21 mouse cellular contexts compared by ENCODE assay signal in the genomic region with DNA sequence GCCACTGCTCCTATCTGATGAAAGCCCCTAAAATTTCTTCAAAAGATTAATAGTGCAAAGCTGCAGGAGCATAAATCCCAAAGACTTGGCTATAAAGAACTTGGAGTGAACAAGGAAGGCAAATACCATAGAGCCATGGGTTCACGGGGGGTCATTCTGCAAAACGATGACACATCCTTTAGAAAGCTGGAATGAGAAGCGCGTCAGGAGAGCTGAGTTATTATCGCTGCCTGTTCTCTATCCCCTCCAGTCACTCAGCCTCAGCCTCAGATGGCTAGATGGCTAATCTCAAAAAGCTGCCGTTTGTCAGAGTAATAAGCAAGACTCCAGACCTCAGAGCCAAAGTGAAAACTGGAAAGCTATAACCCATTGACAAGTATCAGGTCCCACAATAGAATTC. TPM values are rescaled to one million over a fixed set of nuclear protein-coding genes. Genes with fewer than 3 reads are reported as not detected.
DNase-seq lines count a peak whose midpoint lies in the region; ATAC-seq lines count a peak whose summit lies in the region.
"Had no signal": no experiment of that assay in that cellular context is flagged by ENCODE, and none has a peak within 500 bp of the region (broad histone marks: within the 10 kb centered on the region; RNA-seq: fewer than 3 reads in every experiment).

No protein-coding gene starts in this region.

- H3K9me3 ChIP-seq in heart, embryonic 13.5 days = no peaks in the 10 kb centered on the region
- H3K9me3 ChIP-seq in heart, embryonic 10.5 days = no peaks in the 10 kb centered on the region
- no peaks in the 10 kb centered on the region for H3K9me3 ChIP-seq in midbrain, embryonic 11.5 days (ENCODE audit: control insufficient read depth, low read length)
- H3K9me3 ChIP-seq in midbrain, embryonic 10.5 days (replicated peaks) = no peaks in the 10 kb centered on the region
- H3K9me3 ChIP-seq in neural tube, embryonic 14.5 days (ENCODE audit: control insufficient read depth, low read length) = no peaks in the 10 kb centered on the region
- H3K9me3 ChIP-seq: forebrain, embryonic 13.5 days; intestine, embryonic 15.5 days had no signal

- 24% methylated on average over 6 of the region's 6 CpGs for WGBS in heart, embryonic 13.5 days
- 45% methylated on average over 6 of the region's 6 CpGs for WGBS in heart, embryonic 10.5 days
- 60% methylated on average over 6 of the region's 6 CpGs for WGBS in midbrain, embryonic 11.5 days
- 82% methylated on average over 6 of the region's 6 CpGs for WGBS in midbrain, embryonic 10.5 days
- 42% methylated on average over 6 of the region's 6 CpGs for WGBS in neural tube, embryonic 14.5 days

- H3K27ac ChIP-seq in heart, embryonic 13.5 days (replicated peaks) = no peak overlapping the region
- no peak overlapping the region for H3K27ac ChIP-seq in heart, embryonic 10.5 days
- H3K27ac ChIP-seq in midbrain, embryonic 11.5 days (ENCODE audit: low read depth, low read length) = no peak overlapping the region
- no peak overlapping the region for H3K27ac ChIP-seq in midbrain, embryonic 10.5 days (replicated peaks)
- H3K27ac ChIP-seq in neural tube, embryonic 14.5 days (ENCODE audit: low read depth, low read length) = no peak overlapping the region
- H3K27ac ChIP-seq: forebrain, embryonic 13.5 days; gastrocnemius, adult 2 months; hindbrain, embryonic 14.5 days; intestine, embryonic 15.5 days; stomach, postnatal 0 days had no signal

- no peaks in the 10 kb centered on the region for H3K27me3 ChIP-seq in heart, embryonic 13.5 days (replicated peaks)
- H3K27me3 ChIP-seq in heart, embryonic 10.5 days (ENCODE audit: insufficient read depth, poor library complexity, severe bottlenecking) = no peaks in the 10 kb centered on the region
- no peaks in the 10 kb centered on the region for H3K27me3 ChIP-seq in midbrain, embryonic 11.5 days (ENCODE audit: control insufficient read depth, insufficient read depth, low read length)
- H3K27me3 ChIP-seq in midbrain, embryonic 10.5 days (ENCODE audit: low read depth, poor library complexity, severe bottlenecking) = no peaks in the 10 kb centered on the region
- no peaks in the 10 kb centered on the region for H3K27me3 ChIP-seq in neural tube, embryonic 14.5 days (ENCODE audit: control insufficient read depth, insufficient read depth, low read length)
- H3K27me3 ChIP-seq: forebrain, embryonic 13.5 days; intestine, embryonic 15.5 days had no signal

- H3K4me3 ChIP-seq in heart, embryonic 13.5 days = no peak overlapping the region
- H3K4me3 ChIP-seq in heart, embryonic 10.5 days = no peak overlapping the region
- H3K4me3 ChIP-seq in midbrain, embryonic 11.5 days (ENCODE audit: low read depth, low read length) = no peak overlapping the region
- H3K4me3 ChIP-seq in midbrain, embryonic 10.5 days = no peak overlapping the region
- no peak overlapping the region for H3K4me3 ChIP-seq in neural tube, embryonic 14.5 days (ENCODE audit: low read depth, low read length)
- H3K4me3 ChIP-seq: forebrain, embryonic 13.5 days; gastrocnemius, adult 2 months; intestine, embryonic 15.5 days had no signal

- 0 out of 2 replicates have a peak overlapping the region, but pooled peaks have one; percentile 4 for H3K4me2 ChIP-seq in heart, embryonic 13.5 days
- H3K4me2 ChIP-seq in midbrain, embryonic 11.5 days = no peak overlapping the region
- H3K4me2 ChIP-seq in neural tube, embryonic 14.5 days (ENCODE audit: low read depth, low read length) = no peak overlapping the region
- H3K4me2 ChIP-seq: forebrain, embryonic 13.5 days; hindbrain, embryonic 14.5 days; intestine, embryonic 15.5 days had no signal

- H3K9ac ChIP-seq in heart, embryonic 13.5 days = no peak overlapping the region
- no peak overlapping the region for H3K9ac ChIP-seq in midbrain, embryonic 11.5 days (ENCODE audit: low read length)
- no peak overlapping the region for H3K9ac ChIP-seq in neural tube, embryonic 14.5 days (replicated peaks; ENCODE audit: low read depth, low read length)
- H3K9ac ChIP-seq: forebrain, embryonic 13.5 days; hindbrain, embryonic 14.5 days; intestine, embryonic 15.5 days had no signal

- H3K36me3 ChIP-seq in heart, embryonic 13.5 days = no peaks in the 10 kb centered on the region
- H3K36me3 ChIP-seq in heart, embryonic 10.5 days = no peaks in the 10 kb centered on the region
- no peaks in the 10 kb centered on the region for H3K36me3 ChIP-seq in midbrain, embryonic 11.5 days (ENCODE audit: control insufficient read depth, insufficient read depth, low read length)
- H3K36me3 ChIP-seq in midbrain, embryonic 10.5 days = no peaks in the 10 kb centered on the region
- no peaks in the 10 kb centered on the region for H3K36me3 ChIP-seq in neural tube, embryonic 14.5 days (ENCODE audit: control insufficient read depth, insufficient read depth, low read length)
- H3K36me3 ChIP-seq: intestine, embryonic 15.5 days had no signal

- no peak for DNase-seq in heart, embryonic 10.5 days (ENCODE audit: low spot score)
- no peak for DNase-seq in midbrain, embryonic 11.5 days (ENCODE audit: low spot score, missing footprints)
- no peak for DNase-seq in midbrain, embryonic 10.5 days (ENCODE audit: low spot score)
- DNase-seq in forelimb bud, embryonic 11.5 days (ENCODE audit: low read depth, low spot score) = peak; percentile 2
- no peak for DNase-seq in right cerebral cortex, adult 2 months (ENCODE audit: low spot score in 2 of 2)
- no peak for DNase-seq in ovary, adult 18-20 months (ENCODE audit: low spot score)
- DNase-seq: B cell, adult 2 months; cerebellum, adult 9-10 months; gastrocnemius, adult 2 months; kidney, postnatal 14 days; layer of hippocampus, postnatal 36 days; lung, adult 18-20 months; lung, postnatal 4 days; right cerebral cortex, postnatal 25 days had no signal

- ATAC-seq in heart, embryonic 13.5 days (ENCODE audit: extremely low read depth, insufficient number of reproducible peaks, low FRiP score, low TSS enrichment) = no peak
- ATAC-seq in midbrain, embryonic 11.5 days (ENCODE audit: low FRiP score) = 0 out of 2 replicates have a peak, but pooled peaks have one; percentile 22
- peak; percentile 56; the same call in 1 of the 2 replicates for ATAC-seq in neural tube, embryonic 14.5 days (ENCODE audit: low read depth)
- ATAC-seq: activated CD4-positive, CD25-positive, alpha-beta regulatory T cell, adult 4 months; forebrain, embryonic 13.5 days; intestine, embryonic 15.5 days had no signal

- peaks cover 13% of the 10 kb centered on the region for H3K4me1 ChIP-seq in heart, embryonic 13.5 days
- 0 out of 2 replicates have a peak, but pooled peaks cover 6% of the 10 kb centered on the region for H3K4me1 ChIP-seq in heart, embryonic 10.5 days
- no peaks in the 10 kb centered on the region for H3K4me1 ChIP-seq in midbrain, embryonic 11.5 days (ENCODE audit: control insufficient read depth, insufficient read depth, low read length)
- 0 out of 2 replicates have a peak, but pooled peaks cover 2% of the 10 kb centered on the region for H3K4me1 ChIP-seq in midbrain, embryonic 10.5 days
- no peaks in the 10 kb centered on the region for H3K4me1 ChIP-seq in neural tube, embryonic 14.5 days (ENCODE audit: control insufficient read depth, insufficient read depth, low read length)
- H3K4me1 ChIP-seq: forebrain, embryonic 13.5 days; intestine, embryonic 15.5 days had no signal

RNA-seq across cellular contexts. Expression of gene Kcnq5, which starts 42.5 kb away (rescaled TPM):
- 3.9 and 4.1 TPM in 2 replicates for polyA plus RNA-seq in heart, embryonic 13.5 days (2015; fragmentation: Nextera tagmentation; extraction: Ambion mirVana)
- polyA plus RNA-seq in heart, embryonic 10.5 days (2016; fragmentation: Nextera tagmentation; extraction: Ambion mirVana) = 6.3 and 7.2 TPM in 2 replicates
- polyA plus RNA-seq in midbrain, embryonic 11.5 days (2014; fragmentation: Nextera tagmentation; extraction: Ambion mirVana) = 0.30 and 0.66 TPM in 2 replicates
- polyA plus RNA-seq in midbrain, embryonic 10.5 days (2016; fragmentation: Nextera tagmentation; extraction: Ambion mirVana) = 0.39 and 0.66 TPM in 2 replicates
- polyA plus RNA-seq in neural tube, embryonic 14.5 days (2014; fragmentation: Nextera tagmentation; extraction: Ambion mirVana) = 1.5 and 2.6 TPM in 2 replicates
